Mouse (Mus musculus) kidney, adult 11 months (tissue): ENCODE data around the gene Sdk2.
A peak's percentile ranks its signal among the peaks of the same experiment; 100 is the strongest.

Source experiments
- DNase-seq: peaks from one replicate; pipeline ENCODE4 v3.0.0; 2022

The Sdk2 gene

GRCm38 (mm10) chr11:113985826-113986416, 80.9 kb downstream of the Sdk2 start:
- DNase-seq = no peak

GRCm38 (mm10) chr11:113981732-113982503, 84.9 kb downstream of the Sdk2 start:
- DNase-seq = no peak

GRCm38 (mm10) chr11:113981088-113981487, 85.8 kb downstream of the Sdk2 start:
- no peak for DNase-seq

GRCm38 (mm10) chr11:113978318-113978717, 88.5 kb downstream of the Sdk2 start:
- DNase-seq = no peak

- no peak for DNase-seq
These were observed 91.2 kb downstream of the Sdk2 start for GRCm38 (mm10) chr11:113975667-113975970.

GRCm38 (mm10) chr11:113974876-113975666, 91.8 kb downstream of the Sdk2 start:
- DNase-seq = no peak

- peak; percentile 12 for DNase-seq
These were observed 94.4 kb downstream of the Sdk2 start for GRCm38 (mm10) chr11:113972517-113972872.

GRCm38 (mm10) chr11:113971609-113972516, 95.0 kb downstream of the Sdk2 start:
- DNase-seq = no peak

GRCm38 (mm10) chr11:113970026-113970425, 96.8 kb downstream of the Sdk2 start:
- no peak for DNase-seq

GRCm38 (mm10) chr11:113965214-113965613, 101.6 kb downstream of the Sdk2 start:
- DNase-seq = no peak

- DNase-seq = no peak
These were observed 104.1 kb downstream of the Sdk2 start for GRCm38 (mm10) chr11:113962751-113963150.

- peak; percentile 7 for DNase-seq
These were observed 115.2 kb downstream of the Sdk2 start for GRCm38 (mm10) chr11:113951616-113951988.

- peak; percentile 8 for DNase-seq
These were observed 115.8 kb downstream of the Sdk2 start for GRCm38 (mm10) chr11:113950904-113951615.

GRCm38 (mm10) chr11:113948676-113949075, 118.2 kb downstream of the Sdk2 start:
- no peak for DNase-seq

GRCm38 (mm10) chr11:113942101-113942735, 124.6 kb downstream of the Sdk2 start:
- DNase-seq = no peak

GRCm38 (mm10) chr11:113933678-113934077, 133.2 kb downstream of the Sdk2 start:
- no peak for DNase-seq

GRCm38 (mm10) chr11:113932909-113933308, 133.9 kb downstream of the Sdk2 start:
- no peak for DNase-seq

GRCm38 (mm10) chr11:113931701-113932100, 135.1 kb downstream of the Sdk2 start:
- no peak for DNase-seq

GRCm38 (mm10) chr11:113930112-113930511, 136.7 kb downstream of the Sdk2 start:
- DNase-seq = no peak

GRCm38 (mm10) chr11:113928831-113929230, 138.0 kb downstream of the Sdk2 start:
- DNase-seq = no peak

GRCm38 (mm10) chr11:113928291-113928690, 138.6 kb downstream of the Sdk2 start:
- DNase-seq = no peak

GRCm38 (mm10) chr11:113927826-113928225, 139.0 kb downstream of the Sdk2 start:
- no peak for DNase-seq
